Mouse (Mus musculus): Measurements from ENCODE around the gene Psip1. TPM values are rescaled to one million over a fixed set of nuclear protein-coding genes. Genes with fewer than 3 reads are reported as not detected.

The Psip1 gene
- total and polyA plus RNA-seq, 3 experiments = 8.2 to 18.1 (median 17.1) TPM

DNA sequence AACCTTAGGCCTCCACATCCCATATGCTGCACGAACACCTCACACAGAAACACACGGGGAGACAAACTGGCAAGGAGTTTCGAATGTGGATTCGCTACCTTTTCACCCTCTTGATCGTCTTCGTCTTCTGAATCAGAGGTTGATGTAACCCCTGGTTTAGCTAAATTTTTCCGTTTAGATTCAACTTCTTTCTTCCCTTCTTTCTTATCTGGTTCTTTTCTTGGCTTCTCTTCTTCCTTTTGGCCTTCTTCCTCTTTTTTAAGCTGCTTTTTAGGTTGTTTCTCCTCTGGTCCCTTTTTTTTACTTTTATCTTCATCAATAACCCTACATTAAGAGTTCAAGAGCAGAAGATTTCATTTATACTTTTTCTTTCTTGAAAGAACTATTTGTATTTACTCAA lies 21.4 kb downstream of the Psip1 start:
- 77% methylated on average over 7 of the region's 7 CpGs for WGBS
- TF ChIP-seq POLR2A (IDR thresholded peaks at IDR 0.05; ENCODE audit: insufficient read depth, low read depth, low read length) = no peak
- no peak for TF ChIP-seq CTCF (IDR thresholded peaks at IDR 0.05)
- no peak for TF ChIP-seq EP300 (IDR thresholded peaks at IDR 0.05; ENCODE audit: insufficient read depth, low read depth, low read length)
- no peak for DNase-seq
- no peaks in the 10 kb centered on the region; the same call in 1 of the 2 replicates for H3K4me1 ChIP-seq (ENCODE audit: control insufficient read depth, insufficient read depth, low read length)
- H3K36me3 ChIP-seq (ENCODE audit: control insufficient read depth, insufficient read depth, low read length) = peaks cover 12% of the 10 kb centered on the region
- H3K9ac ChIP-seq (ENCODE audit: low read depth, low read length) = no peak overlapping the region
- H3K27me3 ChIP-seq (ENCODE audit: control insufficient read depth, insufficient read depth, low read length) = no peaks in the 10 kb centered on the region
- H3K79me2 ChIP-seq (replicated peaks; ENCODE audit: control insufficient read depth, insufficient read depth, low read length) = no peaks in the 10 kb centered on the region
- H3K27ac ChIP-seq = no peak overlapping the region
- intact Hi-C loops (cut with DNase I) = no loop called here
- no peak overlapping the region for H3K4me3 ChIP-seq

GRCm38 (mm10) chr4:83460106-83460505 lies 26.2 kb downstream of the Psip1 start:
- Histone ChIP-seq H3K27ac (no peak overlapping the region), H3K27me3 (ENCODE audit: control insufficient read depth, insufficient read depth, low read length) (no peaks in the 10 kb centered on the region), H3K9ac (ENCODE audit: low read depth, low read length) (no peak overlapping the region), H3K79me2 (replicated peaks; ENCODE audit: control insufficient read depth, insufficient read depth, low read length) (no peaks in the 10 kb centered on the region), H3K36me3 (ENCODE audit: control insufficient read depth, insufficient read depth, low read length) (peaks cover 10% of the 10 kb centered on the region), H3K4me3 (no peak overlapping the region), H3K4me1 (ENCODE audit: control insufficient read depth, insufficient read depth, low read length) (no peaks in the 10 kb centered on the region; the same call in 1 of the 2 replicates)
- DNase-seq = no peak
- intact Hi-C loops (cut with DNase I) = no loop called here
- WGBS = 92% methylated on average over 5 of the region's 5 CpGs
- no peak for TF ChIP-seq EP300 (IDR thresholded peaks at IDR 0.05; ENCODE audit: insufficient read depth, low read depth, low read length)
- TF ChIP-seq POLR2A (IDR thresholded peaks at IDR 0.05; ENCODE audit: insufficient read depth, low read depth, low read length) = no peak
- TF ChIP-seq CTCF (IDR thresholded peaks at IDR 0.05) = no peak

DNA sequence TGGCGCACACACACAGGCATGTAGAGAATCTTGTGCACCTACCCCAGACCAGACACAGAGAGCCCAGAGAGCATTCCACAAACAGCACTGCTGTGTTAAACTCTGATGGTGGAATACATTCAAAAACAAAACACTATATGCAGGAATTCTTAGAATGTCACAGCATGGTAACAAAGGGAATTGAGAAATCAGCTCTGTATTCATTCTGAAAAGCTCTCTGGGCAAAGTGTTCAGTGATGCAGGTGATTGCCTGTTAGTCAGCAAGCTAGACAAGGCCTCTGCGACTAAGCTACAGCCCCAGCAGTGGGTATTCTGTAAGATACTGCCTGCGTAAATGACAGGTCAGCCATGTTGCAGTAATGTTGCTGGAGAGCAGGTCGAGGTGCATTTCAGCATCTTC lies 35.5 kb downstream of the Psip1 start:
- Histone ChIP-seq H3K27ac (no peak overlapping the region), H3K4me3 (no peak overlapping the region), H3K36me3 (ENCODE audit: control insufficient read depth, insufficient read depth, low read length) (peaks cover 2% of the 10 kb centered on the region), H3K79me2 (replicated peaks; ENCODE audit: control insufficient read depth, insufficient read depth, low read length) (no peaks in the 10 kb centered on the region), H3K9ac (ENCODE audit: low read depth, low read length) (no peak overlapping the region), H3K4me1 (ENCODE audit: control insufficient read depth, insufficient read depth, low read length) (no peaks in the 10 kb centered on the region), H3K27me3 (ENCODE audit: control insufficient read depth, insufficient read depth, low read length) (no peaks in the 10 kb centered on the region)
- no peak for DNase-seq
- intact Hi-C loops (cut with DNase I) = no loop called here
- WGBS = 91% methylated on average over 4 of the region's 4 CpGs
- TF ChIP-seq CTCF (IDR thresholded peaks at IDR 0.05) = no peak
- no peak for TF ChIP-seq POLR2A (IDR thresholded peaks at IDR 0.05; ENCODE audit: insufficient read depth, low read depth, low read length)
- TF ChIP-seq EP300 (IDR thresholded peaks at IDR 0.05; ENCODE audit: insufficient read depth, low read depth, low read length) = no peak

DNA sequence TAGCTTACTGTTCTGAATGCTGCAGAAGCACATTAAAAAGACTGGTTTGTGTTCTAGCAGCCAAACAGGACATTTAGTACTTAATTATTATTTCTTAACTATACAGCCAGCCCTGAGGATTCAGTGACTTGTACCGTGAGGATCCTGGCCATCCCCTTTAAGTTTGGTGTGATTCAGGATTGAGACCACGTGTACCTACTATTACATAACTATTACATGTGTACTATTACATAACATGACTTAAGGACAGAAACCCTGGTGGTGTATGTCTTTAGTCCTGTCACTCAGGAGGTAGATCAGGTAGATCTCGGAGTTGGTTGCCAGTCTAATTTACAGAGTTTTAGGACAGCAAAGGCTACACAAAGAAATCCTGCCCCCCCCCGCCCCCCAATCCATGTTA lies 45.2 kb downstream of the Psip1 start:
- DNase-seq = no peak
- H3K79me2 ChIP-seq (replicated peaks; ENCODE audit: control insufficient read depth, insufficient read depth, low read length) = no peaks in the 10 kb centered on the region
- H3K4me1 ChIP-seq (ENCODE audit: control insufficient read depth, insufficient read depth, low read length) = no peaks in the 10 kb centered on the region
- TF ChIP-seq EP300 (IDR thresholded peaks at IDR 0.05; ENCODE audit: insufficient read depth, low read depth, low read length) (no peak), POLR2A (IDR thresholded peaks at IDR 0.05; ENCODE audit: insufficient read depth, low read depth, low read length) (no peak), CTCF (IDR thresholded peaks at IDR 0.05) (no peak)
- no peak overlapping the region for H3K9ac ChIP-seq (ENCODE audit: low read depth, low read length)
- intact Hi-C loops (cut with DNase I) = no loop called here
- H3K27ac ChIP-seq = no peak overlapping the region
- H3K36me3 ChIP-seq (ENCODE audit: control insufficient read depth, insufficient read depth, low read length) = no peaks in the 10 kb centered on the region
- no peak overlapping the region for H3K4me3 ChIP-seq
- 80% methylated on average over 4 of the region's 4 CpGs for WGBS
- no peaks in the 10 kb centered on the region for H3K27me3 ChIP-seq (ENCODE audit: control insufficient read depth, insufficient read depth, low read length)

DNA sequence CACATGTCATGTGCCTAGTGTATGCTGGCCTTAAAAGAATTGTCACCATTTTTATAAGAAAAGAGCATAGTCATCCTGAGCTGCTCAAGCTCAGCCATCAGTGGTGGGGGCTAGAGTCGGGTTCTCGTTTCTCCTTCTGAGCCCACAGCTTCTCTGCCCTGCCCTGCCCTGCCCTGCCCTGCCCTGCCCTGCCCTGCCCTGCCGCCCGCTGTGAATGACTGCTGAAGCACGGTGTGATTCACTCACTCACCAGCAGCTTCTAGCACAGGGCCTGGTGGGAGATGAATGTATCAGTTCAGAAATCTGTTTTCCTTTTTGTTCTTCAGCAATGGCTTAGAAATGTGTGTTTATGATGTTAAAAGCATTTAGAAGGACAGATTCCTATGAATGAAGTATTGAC lies 47.2 kb downstream of the Psip1 start:
- 75% methylated on average over 5 of the region's 5 CpGs for WGBS
- H3K9ac ChIP-seq (ENCODE audit: low read depth, low read length) = no peak overlapping the region
- no peaks in the 10 kb centered on the region for H3K79me2 ChIP-seq (replicated peaks; ENCODE audit: control insufficient read depth, insufficient read depth, low read length)
- intact Hi-C loops (cut with DNase I) = no loop called here
- no peak overlapping the region for H3K4me3 ChIP-seq
- H3K36me3 ChIP-seq (ENCODE audit: control insufficient read depth, insufficient read depth, low read length) = no peaks in the 10 kb centered on the region; the same call in 1 of the 2 replicates
- H3K4me1 ChIP-seq (ENCODE audit: control insufficient read depth, insufficient read depth, low read length) = no peaks in the 10 kb centered on the region
- H3K27ac ChIP-seq = no peak overlapping the region
- TF ChIP-seq EP300 (IDR thresholded peaks at IDR 0.05; ENCODE audit: insufficient read depth, low read depth, low read length) (no peak), POLR2A (IDR thresholded peaks at IDR 0.05; ENCODE audit: insufficient read depth, low read depth, low read length) (no peak), CTCF (IDR thresholded peaks at IDR 0.05) (no peak)
- no peak for DNase-seq
- H3K27me3 ChIP-seq (ENCODE audit: control insufficient read depth, insufficient read depth, low read length) = no peaks in the 10 kb centered on the region

GRCm38 (mm10) chr4:83438116-83438515 lies 48.1 kb downstream of the Psip1 start:
- Histone ChIP-seq H3K36me3 (ENCODE audit: control insufficient read depth, insufficient read depth, low read length) (no peaks in the 10 kb centered on the region; the same call in 1 of the 2 replicates), H3K79me2 (replicated peaks; ENCODE audit: control insufficient read depth, insufficient read depth, low read length) (no peaks in the 10 kb centered on the region), H3K27me3 (ENCODE audit: control insufficient read depth, insufficient read depth, low read length) (no peaks in the 10 kb centered on the region), H3K9ac (ENCODE audit: low read depth, low read length) (no peak overlapping the region), H3K27ac (no peak overlapping the region), H3K4me1 (ENCODE audit: control insufficient read depth, insufficient read depth, low read length) (no peaks in the 10 kb centered on the region), H3K4me3 (no peak overlapping the region)
- intact Hi-C loops (cut with DNase I) = no loop called here
- TF ChIP-seq POLR2A (IDR thresholded peaks at IDR 0.05; ENCODE audit: insufficient read depth, low read depth, low read length) (no peak), CTCF (IDR thresholded peaks at IDR 0.05) (no peak), EP300 (IDR thresholded peaks at IDR 0.05; ENCODE audit: insufficient read depth, low read depth, low read length) (no peak)
- no peak for DNase-seq
